ENCODE assay signal across 11 mouse cellular contexts in genomic region chr8:12928931-12929330, GRCm38 (mm10). TPM values are rescaled to one million over a fixed set of nuclear protein-coding genes. Genes with fewer than 3 reads are reported as not detected.
DNase-seq lines count a peak whose midpoint lies in the region; ATAC-seq and TF ChIP-seq lines count a peak whose summit lies in the region.
"Had no signal": no experiment of that assay in that cellular context is flagged by ENCODE, and none has a peak within 500 bp of the region (broad histone marks: within the 10 kb centered on the region; RNA-seq: fewer than 3 reads in every experiment).

No protein-coding gene starts in this region.

- H3K4me3 ChIP-seq in gastrocnemius, adult 2 months: peak overlapping the region; percentile 68
- H3K4me3 ChIP-seq in layer of hippocampus, adult 2 months: peak overlapping the region; percentile 10; the same call in 1 of the 2 replicates
- 0 out of 2 replicates have a peak overlapping the region, but pooled peaks have one; percentile 36 for H3K4me3 ChIP-seq in small intestine, adult 2 months (ENCODE audit: low read depth, low read length)
- H3K4me3 ChIP-seq: embryonic facial prominence, embryonic 10.5 days; liver, embryonic 12.5 days had no signal

- H3K4me1 ChIP-seq in small intestine, adult 2 months (ENCODE audit: control insufficient read depth, insufficient read depth, insufficient read length, low read length): peaks cover 4% of the 10 kb centered on the region
- H3K4me1 ChIP-seq: liver, embryonic 12.5 days had no signal

- peak overlapping the region; percentile 87 for H3K27ac ChIP-seq in gastrocnemius, adult 2 months
- peak overlapping the region; percentile 79 for H3K27ac ChIP-seq in layer of hippocampus, adult 2 months
- H3K27ac ChIP-seq in small intestine, adult 2 months (ENCODE audit: insufficient read depth, low read depth, low read length): no peak overlapping the region
- H3K27ac ChIP-seq: embryonic facial prominence, embryonic 10.5 days; liver, embryonic 12.5 days had no signal

- no peaks in the 10 kb centered on the region for H3K36me3 ChIP-seq in small intestine, adult 2 months (ENCODE audit: control insufficient read depth, insufficient read depth, low read length)
- H3K36me3 ChIP-seq: embryonic facial prominence, embryonic 10.5 days; liver, embryonic 12.5 days had no signal

- no peak for TF ChIP-seq CTCF in gastrocnemius, adult 2 months (IDR thresholded peaks at IDR 0.05)
- TF ChIP-seq CTCF in layer of hippocampus, adult 2 months (conservative IDR thresholded peaks at IDR 0.05): no peak
- TF ChIP-seq CTCF in small intestine, adult 2 months (IDR thresholded peaks at IDR 0.05; ENCODE audit: extremely low read depth, insufficient read length, insufficient replicate concordance, low read depth, low read length): no peak

- intact Hi-C loops in gastrocnemius, adult 2 months (cut with DNase I): no loop called here
- intact Hi-C loops in gastrocnemius, postnatal 14 days (cut with DNase I; ENCODE audit: low total_unique reads): no loop called here

- DNase-seq in gastrocnemius, adult 2 months: peak; percentile 39
- no peak for DNase-seq in gastrocnemius, postnatal 14 days
- no peak for DNase-seq in layer of hippocampus, adult 2 months (ENCODE audit: low spot score in 2 of 2)
- no peak for DNase-seq in layer of hippocampus, adult 9-10 months (ENCODE audit: low spot score)
- DNase-seq in R1 (ENCODE audit: low read depth, low spot score): peak; percentile 90
- DNase-seq in right cerebral cortex, postnatal 4 days: no peak
- DNase-seq: cerebellum, adult 8-10 months had no signal

- no peaks in the 10 kb centered on the region for H3K27me3 ChIP-seq in small intestine, adult 2 months (ENCODE audit: control insufficient read depth, insufficient read depth, low read length)

- TF ChIP-seq POLR2A in small intestine, adult 2 months (IDR thresholded peaks at IDR 0.05; ENCODE audit: low read depth, low read length): no peak

- WGBS in small intestine, adult 2 months: 61% methylated on average over 5 of the region's 5 CpGs

- ATAC-seq in granulocyte monocyte progenitor cell, adult 5-6 weeks (replicated peaks; ENCODE audit: poor library complexity, severe bottlenecking): no peak
- ATAC-seq: liver, embryonic 12.5 days had no signal

RNA-seq across cellular contexts. Expression of gene Mcf2l, which starts 55.3 kb away (rescaled TPM):
- total RNA-seq in gastrocnemius, adult 2 months (2021): 10 to 100 TPM; 26.0 to 49.7 TPM
- 10 to 100 TPM; 23.7 to 57.8 TPM for total RNA-seq in gastrocnemius, postnatal 14 days (2021)
- 100 to 1,000 TPM; 225 to 238 TPM for total RNA-seq in layer of hippocampus, adult 2 months (2021)
- 6.3 and 11.2 TPM in 2 replicates for polyA plus RNA-seq in small intestine, adult 2 months (2012; rRNA removed)
- 19.5 and 19.8 TPM in 2 replicates for total RNA-seq in granulocyte monocyte progenitor cell, adult 5-6 weeks (2014; fragmentation: Nextera tagmentation)
- 16.2 and 16.4 TPM in 2 replicates for total RNA-seq in granulocyte monocyte progenitor cell, adult 5-6 weeks (2017)

Comparison
In these comparisons a context has a peak if more than half of its experiments do, and no peak if none do; other contexts are left out.
1. DNase-seq: peak in gastrocnemius, adult 2 months (single experiment) and R1 (single experiment); none in gastrocnemius, postnatal 14 days (single experiment), layer of hippocampus, adult 2 months (0 of 2), layer of hippocampus, adult 9-10 months (single experiment) and right cerebral cortex, postnatal 4 days (single experiment).
2. H3K4me3 ChIP-seq: peak in every context shown above with its lines; median percentile 68 in gastrocnemius, adult 2 months; 36 in small intestine, adult 2 months; 10 in layer of hippocampus, adult 2 months.